Mouse (Mus musculus): Measurements from ENCODE around the gene Crybb3. TPM values are rescaled to one million over a fixed set of nuclear protein-coding genes. Genes with fewer than 3 reads are reported as not detected.
A peak's percentile ranks its signal among the peaks of the same experiment; 100 is the strongest.

Crybb3 gene
- polyA plus RNA-seq (2015; fragmentation: Nextera tagmentation; extraction: Ambion mirVana) = not detected in 2 replicates

DNA sequence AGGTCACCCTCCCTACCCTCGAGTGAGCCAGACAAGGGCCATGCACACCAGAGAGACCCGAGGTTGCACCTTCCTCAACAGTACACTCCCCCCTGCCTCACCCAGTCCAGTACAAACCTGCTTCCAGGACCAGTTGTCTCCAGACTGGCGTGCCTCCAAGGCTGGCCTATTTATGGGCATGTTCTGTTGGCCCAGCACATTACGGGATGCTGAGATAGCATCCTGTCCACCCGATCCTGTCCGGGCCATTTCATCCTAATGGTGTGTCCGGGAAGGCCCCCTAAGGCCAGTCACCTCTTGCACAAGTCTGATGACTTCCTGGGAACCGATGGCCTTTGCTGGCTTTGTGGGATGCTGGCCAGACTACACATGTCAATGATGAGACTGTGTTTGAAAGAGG is at the start of gene Crybb3:
Gene Crybb3 (minus strand): TSS at position 146 of the 400 bp plus-strand sequence.
- Histone ChIP-seq H3K27me3 (ENCODE audit: control insufficient read depth, insufficient read depth, low read depth, low read length) (no peaks in the 10 kb centered on the region), H3K4me2 (ENCODE audit: low read depth, low read length) (no peak within 1 kb of the TSS), H3K9ac (ENCODE audit: low read depth, low read length) (no peak within 1 kb of the TSS), H3K4me1 (ENCODE audit: control insufficient read depth, low read depth, low read length) (no peaks in the 10 kb centered on the region), H3K9me3 (replicated peaks; ENCODE audit: control insufficient read depth, low read length) (no peaks in the 10 kb centered on the region), H3K36me3 (ENCODE audit: control insufficient read depth, insufficient read depth) (no peaks in the 10 kb centered on the region), H3K4me3 (ENCODE audit: low read depth, low read length) (no peak within 1 kb of the TSS), H3K27ac (ENCODE audit: low read length) (no peak within 1 kb of the TSS)
- WGBS (ENCODE audit: insufficient replicate concordance) = 52% methylated on average over 8 of the region's 8 CpGs
- no peak for ATAC-seq (ENCODE audit: low read depth)

DNA sequence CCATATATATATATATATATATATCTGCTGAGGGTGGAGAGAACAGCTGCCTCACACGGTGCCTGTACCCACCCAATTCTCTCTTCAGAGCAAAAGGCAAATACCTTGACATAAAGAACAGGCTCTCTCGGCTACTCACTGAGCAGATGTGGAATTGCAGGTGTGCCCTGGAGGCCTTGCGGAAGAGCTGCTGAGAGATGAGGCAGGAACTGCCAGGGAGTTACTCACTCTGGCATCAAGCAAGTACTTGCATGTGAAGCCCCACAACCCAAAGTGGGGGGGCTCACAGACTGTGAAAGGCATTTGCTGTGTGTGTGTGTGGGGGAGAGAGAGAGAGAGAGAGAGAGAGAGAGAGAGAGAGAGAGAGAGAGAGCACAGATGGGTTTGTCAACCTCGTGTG is 47.0 kb upstream of the Crybb3 start:
- no peaks in the 10 kb centered on the region; the same call in 1 of the 2 replicates for H3K4me1 ChIP-seq (ENCODE audit: control insufficient read depth, low read depth, low read length)
- H3K27ac ChIP-seq (ENCODE audit: low read length) = no peak overlapping the region
- 49% methylated on average over 4 of the region's 4 CpGs for WGBS (ENCODE audit: insufficient replicate concordance)
- no peak for ATAC-seq (ENCODE audit: low read depth)
- H3K9ac ChIP-seq (ENCODE audit: low read depth, low read length) = no peak overlapping the region
- H3K27me3 ChIP-seq (ENCODE audit: control insufficient read depth, insufficient read depth, low read depth, low read length) = no peaks in the 10 kb centered on the region
- no peaks in the 10 kb centered on the region for H3K36me3 ChIP-seq (ENCODE audit: control insufficient read depth, insufficient read depth)
- no peaks in the 10 kb centered on the region for H3K9me3 ChIP-seq (replicated peaks; ENCODE audit: control insufficient read depth, low read length)
- H3K4me2 ChIP-seq (ENCODE audit: low read depth, low read length) = no peak overlapping the region
- no peak overlapping the region for H3K4me3 ChIP-seq (ENCODE audit: low read depth, low read length)

DNA sequence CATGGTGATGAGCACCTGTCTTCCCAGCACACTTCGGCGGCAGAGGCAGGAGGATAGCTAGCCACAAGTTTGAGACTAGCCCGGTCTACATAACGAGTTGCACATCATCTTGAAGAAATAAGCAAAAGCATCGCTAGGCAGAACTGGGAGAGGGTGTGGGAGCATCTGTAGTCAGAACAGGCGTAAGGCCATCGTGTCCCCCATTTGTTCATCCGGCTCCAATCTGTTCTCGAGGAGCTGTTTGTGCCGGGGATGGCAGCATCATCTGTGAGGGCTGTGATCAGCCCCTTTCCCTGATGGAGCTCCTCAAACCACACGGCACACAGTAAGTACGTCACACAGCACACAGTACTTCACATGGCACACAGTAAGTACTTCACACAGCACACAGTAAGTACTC is 45.1 kb upstream of the Crybb3 start:
- H3K4me3 ChIP-seq (ENCODE audit: low read depth, low read length) = no peak overlapping the region
- no peak overlapping the region for H3K9ac ChIP-seq (ENCODE audit: low read depth, low read length)
- H3K27ac ChIP-seq (ENCODE audit: low read length) = no peak overlapping the region
- no peaks in the 10 kb centered on the region for H3K36me3 ChIP-seq (ENCODE audit: control insufficient read depth, insufficient read depth)
- peaks cover 4% of the 10 kb centered on the region; the same call in 1 of the 2 replicates for H3K4me1 ChIP-seq (ENCODE audit: control insufficient read depth, low read depth, low read length)
- ATAC-seq (ENCODE audit: low read depth) = no peak
- 76% methylated on average over 12 of the region's 12 CpGs for WGBS (ENCODE audit: insufficient replicate concordance)
- no peaks in the 10 kb centered on the region for H3K9me3 ChIP-seq (replicated peaks; ENCODE audit: control insufficient read depth, low read length)
- no peak overlapping the region for H3K4me2 ChIP-seq (ENCODE audit: low read depth, low read length)
- H3K27me3 ChIP-seq (ENCODE audit: control insufficient read depth, insufficient read depth, low read depth, low read length) = no peaks in the 10 kb centered on the region

DNA sequence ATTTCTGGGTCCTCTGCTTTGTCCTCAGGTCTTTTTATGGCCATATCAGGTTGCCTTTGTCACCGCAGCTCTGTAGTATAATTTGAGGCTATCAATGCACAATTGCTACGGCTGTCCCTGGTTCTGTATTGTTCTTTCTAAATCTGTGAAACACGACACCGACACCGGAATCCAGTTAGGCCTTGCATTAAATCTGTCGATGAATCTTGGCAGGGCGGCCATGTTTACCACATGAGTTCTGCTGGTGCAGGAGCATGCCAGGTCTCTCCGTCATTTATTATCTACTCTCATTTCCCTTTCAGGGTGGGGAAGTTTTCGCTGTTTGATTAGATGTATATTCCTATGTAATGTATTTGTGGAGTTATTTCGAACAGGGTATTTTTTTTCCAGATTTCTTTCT is 42.3 kb upstream of the Crybb3 start:
- Histone ChIP-seq H3K9me3 (replicated peaks; ENCODE audit: control insufficient read depth, low read length) (no peaks in the 10 kb centered on the region), H3K4me2 (ENCODE audit: low read depth, low read length) (no peak overlapping the region), H3K27me3 (ENCODE audit: control insufficient read depth, insufficient read depth, low read depth, low read length) (no peaks in the 10 kb centered on the region), H3K4me1 (ENCODE audit: control insufficient read depth, low read depth, low read length) (peaks cover 23% of the 10 kb centered on the region), H3K27ac (ENCODE audit: low read length) (no peak overlapping the region), H3K9ac (ENCODE audit: low read depth, low read length) (no peak overlapping the region), H3K36me3 (ENCODE audit: control insufficient read depth, insufficient read depth) (no peaks in the 10 kb centered on the region), H3K4me3 (ENCODE audit: low read depth, low read length) (no peak overlapping the region)
- WGBS (ENCODE audit: insufficient replicate concordance) = 66% methylated on average over 10 of the region's 10 CpGs
- no peak for ATAC-seq (ENCODE audit: low read depth)

DNA sequence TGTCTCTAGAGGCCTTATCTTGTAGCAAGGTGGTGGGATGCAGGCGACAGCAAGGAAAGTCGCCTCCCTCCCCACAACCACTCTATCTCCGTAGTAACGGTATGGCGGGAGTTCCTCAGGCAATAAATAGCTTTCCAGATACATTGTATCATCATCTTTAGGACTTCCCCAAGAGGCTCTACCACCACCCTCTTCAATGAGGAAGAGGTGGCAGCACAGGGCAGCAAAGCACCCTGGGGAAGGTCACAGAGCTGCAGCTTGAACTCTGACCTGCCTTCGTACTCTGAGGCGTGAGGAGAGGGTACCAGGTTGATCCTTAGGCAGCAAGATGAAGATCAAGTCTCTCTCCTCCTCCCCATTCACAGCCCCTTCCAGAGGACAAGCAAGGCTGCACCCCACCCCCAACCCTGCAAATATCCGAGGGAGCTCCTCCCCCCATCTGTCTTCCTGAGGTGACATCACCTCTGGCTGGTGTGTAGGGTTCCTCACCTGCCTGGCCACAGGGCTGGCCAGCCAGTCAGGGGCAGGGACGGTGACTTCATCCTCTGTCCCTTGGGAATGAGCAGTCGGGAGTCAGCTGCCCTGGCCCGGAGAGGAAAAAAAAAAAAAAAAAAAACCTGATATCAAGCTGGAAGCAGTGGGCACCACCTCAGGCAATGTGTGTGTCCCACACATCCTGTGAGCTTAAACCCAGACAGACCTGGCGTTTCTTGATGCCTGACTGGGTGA is 41.1 kb upstream of the Crybb3 start:
- Histone ChIP-seq H3K9me3 (replicated peaks; ENCODE audit: control insufficient read depth, low read length) (no peaks in the 10 kb centered on the region), H3K36me3 (ENCODE audit: control insufficient read depth, insufficient read depth) (no peaks in the 10 kb centered on the region), H3K27me3 (ENCODE audit: control insufficient read depth, insufficient read depth, low read depth, low read length) (no peaks in the 10 kb centered on the region), H3K9ac (ENCODE audit: low read depth, low read length) (no peak overlapping the region), H3K4me1 (ENCODE audit: control insufficient read depth, low read depth, low read length) (peaks cover 27% of the 10 kb centered on the region), H3K4me2 (ENCODE audit: low read depth, low read length) (no peak overlapping the region), H3K27ac (ENCODE audit: low read length) (no peak overlapping the region), H3K4me3 (ENCODE audit: low read depth, low read length) (no peak overlapping the region)
- ATAC-seq (ENCODE audit: low read depth) = peak; percentile 62
- 22% methylated on average over 12 of the region's 12 CpGs for WGBS (ENCODE audit: insufficient replicate concordance)

DNA sequence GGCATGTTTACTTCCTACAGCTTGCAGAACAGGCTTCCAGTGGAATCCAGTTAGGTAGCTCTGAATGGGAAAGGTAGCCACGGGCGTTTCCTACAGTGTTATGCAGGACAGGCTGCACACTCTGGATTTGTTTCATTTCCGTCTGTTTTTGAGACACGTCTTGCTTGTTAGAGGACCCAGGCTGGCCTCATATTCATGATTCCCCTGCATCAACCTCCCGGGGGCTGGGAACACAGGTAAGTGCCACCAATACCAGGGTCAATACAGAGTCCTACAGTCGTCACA is 40.1 kb upstream of the Crybb3 start:
- Histone ChIP-seq H3K9ac (ENCODE audit: low read depth, low read length) (no peak overlapping the region), H3K4me2 (ENCODE audit: low read depth, low read length) (no peak overlapping the region), H3K27ac (ENCODE audit: low read length) (no peak overlapping the region), H3K36me3 (ENCODE audit: control insufficient read depth, insufficient read depth) (no peaks in the 10 kb centered on the region), H3K9me3 (replicated peaks; ENCODE audit: control insufficient read depth, low read length) (no peaks in the 10 kb centered on the region), H3K4me3 (ENCODE audit: low read depth, low read length) (no peak overlapping the region), H3K27me3 (ENCODE audit: control insufficient read depth, insufficient read depth, low read depth, low read length) (no peaks in the 10 kb centered on the region), H3K4me1 (ENCODE audit: control insufficient read depth, low read depth, low read length) (peaks cover 27% of the 10 kb centered on the region)
- WGBS (ENCODE audit: insufficient replicate concordance) = 63% methylated on average over 6 of the region's 6 CpGs
- no peak for ATAC-seq (ENCODE audit: low read depth)

DNA sequence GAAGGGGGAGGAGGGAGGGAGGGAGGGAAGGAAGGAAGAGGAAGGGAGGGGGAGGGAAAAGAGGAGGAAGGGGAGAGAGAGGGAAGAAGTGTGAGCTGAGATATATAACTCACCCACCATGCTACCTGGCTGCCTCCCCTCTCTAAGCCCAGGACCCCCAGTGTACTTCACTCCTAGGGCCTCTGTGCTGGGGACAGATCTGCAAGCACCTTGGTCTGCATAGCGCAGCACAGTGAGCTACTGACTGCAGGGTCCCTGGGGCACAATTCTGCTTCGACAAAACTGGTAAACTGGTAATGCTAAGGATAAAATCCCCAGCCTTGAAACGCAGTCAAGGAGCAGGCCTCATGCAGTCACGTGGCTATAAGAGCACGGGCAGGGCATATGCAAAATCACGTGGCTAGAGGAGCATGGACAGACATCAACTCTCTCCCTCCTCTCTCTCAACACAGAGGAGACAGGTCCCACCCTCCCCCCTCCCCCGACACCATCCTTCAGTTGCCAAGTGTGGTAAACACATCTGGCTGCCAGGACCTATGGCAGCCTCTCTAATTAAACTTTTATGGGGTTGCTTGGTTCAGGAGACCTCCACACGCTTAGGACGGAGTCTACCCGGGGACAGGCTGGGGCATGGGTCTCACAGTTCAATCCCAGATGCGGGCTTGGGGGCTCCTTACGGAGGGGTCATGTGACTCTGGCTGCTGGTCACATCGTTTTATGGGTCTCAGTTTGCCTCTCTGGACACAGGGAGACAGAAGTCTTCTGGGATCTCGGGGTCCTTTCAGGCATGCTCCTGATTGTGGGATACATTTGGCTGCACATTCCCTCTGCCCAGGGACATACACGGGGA is 39.6 kb upstream of the Crybb3 start:
- H3K4me3 ChIP-seq (ENCODE audit: low read depth, low read length) = no peak overlapping the region
- no peak overlapping the region for H3K9ac ChIP-seq (ENCODE audit: low read depth, low read length)
- no peaks in the 10 kb centered on the region for H3K27me3 ChIP-seq (ENCODE audit: control insufficient read depth, insufficient read depth, low read depth, low read length)
- no peak for ATAC-seq (ENCODE audit: low read depth)
- peaks cover 27% of the 10 kb centered on the region for H3K4me1 ChIP-seq (ENCODE audit: control insufficient read depth, low read depth, low read length)
- H3K36me3 ChIP-seq (ENCODE audit: control insufficient read depth, insufficient read depth) = no peaks in the 10 kb centered on the region
- no peak overlapping the region for H3K4me2 ChIP-seq (ENCODE audit: low read depth, low read length)
- 39% methylated on average over 15 of the region's 15 CpGs for WGBS (ENCODE audit: insufficient replicate concordance)
- H3K9me3 ChIP-seq (replicated peaks; ENCODE audit: control insufficient read depth, low read length) = no peaks in the 10 kb centered on the region
- no peak overlapping the region for H3K27ac ChIP-seq (ENCODE audit: low read length)

DNA sequence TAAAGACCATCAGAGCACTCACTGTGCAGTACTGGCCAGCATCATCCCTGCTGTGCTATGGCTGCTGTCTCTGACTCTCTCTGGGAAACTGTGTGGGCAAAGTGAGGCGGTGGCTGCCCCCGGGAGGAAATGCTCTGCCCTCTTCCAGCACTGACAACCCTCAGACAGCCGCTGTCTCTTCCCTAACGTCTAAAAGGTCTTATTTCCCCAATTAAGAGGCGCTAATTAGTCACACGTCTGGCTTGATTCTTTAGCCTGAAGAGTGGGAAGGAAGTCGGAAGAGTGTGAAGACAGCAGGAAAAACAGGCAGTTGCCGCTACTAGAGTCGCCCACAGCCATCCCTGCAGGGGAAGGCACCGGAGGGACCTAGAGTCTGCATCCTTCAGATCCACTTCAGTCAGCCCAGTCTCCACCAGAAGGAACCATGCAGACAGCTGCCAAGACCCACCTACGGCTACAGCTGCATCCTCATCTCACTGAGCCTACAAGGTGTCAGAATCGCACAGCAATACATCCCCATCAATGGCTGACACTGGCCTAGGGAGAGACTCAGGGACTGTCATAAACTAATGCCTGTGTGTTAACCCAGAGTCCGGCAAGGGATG is 38.6 kb upstream of the Crybb3 start:
- peak overlapping the region; percentile 56 for H3K4me2 ChIP-seq (ENCODE audit: low read depth, low read length)
- H3K9ac ChIP-seq (ENCODE audit: low read depth, low read length) = peak overlapping the region; percentile 30
- no peaks in the 10 kb centered on the region for H3K9me3 ChIP-seq (replicated peaks; ENCODE audit: control insufficient read depth, low read length)
- no peak for ATAC-seq (ENCODE audit: low read depth)
- H3K4me3 ChIP-seq (ENCODE audit: low read depth, low read length) = peak overlapping the region; percentile 21; the same call in 1 of the 2 replicates
- H3K27ac ChIP-seq (ENCODE audit: low read length) = peak overlapping the region; percentile 25; the same call in 1 of the 2 replicates
- H3K27me3 ChIP-seq (ENCODE audit: control insufficient read depth, insufficient read depth, low read depth, low read length) = no peaks in the 10 kb centered on the region
- WGBS (ENCODE audit: insufficient replicate concordance) = 8% methylated on average over 13 of the region's 13 CpGs
- peaks cover 31% of the 10 kb centered on the region for H3K4me1 ChIP-seq (ENCODE audit: control insufficient read depth, low read depth, low read length)
- no peaks in the 10 kb centered on the region for H3K36me3 ChIP-seq (ENCODE audit: control insufficient read depth, insufficient read depth)

DNA sequence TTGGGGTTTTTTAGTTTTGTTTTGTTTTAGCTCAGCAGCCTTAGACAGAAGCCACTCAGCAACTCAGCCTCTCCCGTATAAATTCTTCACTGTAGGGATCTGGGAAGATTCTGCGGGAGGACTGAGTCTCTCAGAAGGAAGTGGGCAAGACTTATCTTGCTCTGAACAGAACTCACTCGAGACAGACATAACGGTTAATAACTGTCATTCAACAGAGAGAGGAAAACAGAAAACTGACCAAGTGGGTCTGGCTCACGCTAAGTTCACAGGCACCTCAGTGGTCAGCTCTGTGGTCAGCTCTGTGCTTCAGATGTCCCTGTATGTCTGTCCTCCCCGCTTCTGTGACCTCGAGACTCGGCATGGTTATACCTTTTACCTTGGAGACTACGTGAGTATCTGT is 37.9 kb upstream of the Crybb3 start:
- ATAC-seq (ENCODE audit: low read depth) = no peak
- Histone ChIP-seq H3K4me2 (ENCODE audit: low read depth, low read length) (peak overlapping the region; percentile 56), H3K4me1 (ENCODE audit: control insufficient read depth, low read depth, low read length) (peaks cover 38% of the 10 kb centered on the region), H3K4me3 (ENCODE audit: low read depth, low read length) (peak overlapping the region; percentile 40), H3K27me3 (ENCODE audit: control insufficient read depth, insufficient read depth, low read depth, low read length) (no peaks in the 10 kb centered on the region), H3K9me3 (replicated peaks; ENCODE audit: control insufficient read depth, low read length) (no peaks in the 10 kb centered on the region), H3K36me3 (ENCODE audit: control insufficient read depth, insufficient read depth) (no peaks in the 10 kb centered on the region), H3K9ac (ENCODE audit: low read depth, low read length) (peak overlapping the region; percentile 31; the same call in 1 of the 2 replicates), H3K27ac (ENCODE audit: low read length) (peak overlapping the region; percentile 44)
- WGBS (ENCODE audit: insufficient replicate concordance) = 16% methylated on average over 9 of the region's 9 CpGs
